Mouse (Mus musculus) forebrain, embryonic 13.5 days (tissue): ENCODE results near the gene Slc22a21. TPM values are rescaled to one million over a fixed set of nuclear protein-coding genes. Genes with fewer than 3 reads are reported as not detected.
"Not testable (repeated sequence)": the region's sequence is repeated elsewhere in the genome, so short reads cannot be mapped to it uniquely, and the experiment has no call there.

Source experiments
- ATAC-seq: fragments of 200-750 bp; cut with Nextera tagmentation; 2 replicates; pipeline ENCODE4 v1.8.0; 2017
- H3K27ac ChIP-seq: fragments of 300-500 bp; sonication (generic); 2 replicates; pipeline ENCODE4 v1.5.1; 2015; ENCODE audit warnings: inconsistent platforms, mild to moderate bottlenecking, moderate library complexity
- H3K27me3 ChIP-seq: fragments of 300-500 bp; sonication (generic); 2 replicates; pipeline ENCODE4 v1.6.1; 2015; ENCODE audit warnings: mild to moderate bottlenecking, inconsistent platforms
- H3K36me3 ChIP-seq: fragments of 300-500 bp; sonication (generic); 2 replicates; pipeline ENCODE4 v1.6.1; 2015; ENCODE audit warnings: mild to moderate bottlenecking, inconsistent platforms; ENCODE audit not compliant: poor library complexity, severe bottlenecking
- H3K4me1 ChIP-seq: fragments of 300-500 bp; sonication (generic); 2 replicates; pipeline ENCODE4 v1.6.1; 2015; ENCODE audit warnings: inconsistent platforms
- H3K4me2 ChIP-seq: fragments of 300-500 bp; sonication (generic); 2 replicates; pipeline ENCODE4 v1.6.1; 2015; ENCODE audit warnings: inconsistent platforms, mild to moderate bottlenecking, moderate library complexity
- H3K4me3 ChIP-seq: fragments of 300-500 bp; sonication (generic); 2 replicates; pipeline ENCODE4 v1.5.1; 2015; ENCODE audit warnings: mild to moderate bottlenecking, inconsistent platforms
- H3K9ac ChIP-seq: fragments of 300-500 bp; sonication (generic); 2 replicates; pipeline ENCODE4 v1.6.1; 2015; ENCODE audit warnings: mild to moderate bottlenecking, inconsistent platforms
- H3K9me3 ChIP-seq: fragments of 300-500 bp; sonication (generic); replicated peaks from 2 replicates; pipeline ENCODE4 v1.6.1; 2016; ENCODE audit warnings: inconsistent platforms
- WGBS: fragments of 180-500 bp; shearing (Covaris S2); methylation state at CpG from one replicate; pipeline ENCODE4 v1.1.7; 2015; 5-methylcytosine and 5-hydroxymethylcytosine counted together
- polyA plus RNA-seq: library from polyadenylated mRNA; unstranded; fragments of >200 nt; fragmentation: Nextera tagmentation; extraction: Ambion mirVana; gene quantifications from 2 replicates; pipeline ENCODE4 v1.2.1, GENCODE M21; 2015

Gene Slc22a21
- polyA plus RNA-seq, 1 experiment from 2014 or later = 0.80 TPM

DNA sequence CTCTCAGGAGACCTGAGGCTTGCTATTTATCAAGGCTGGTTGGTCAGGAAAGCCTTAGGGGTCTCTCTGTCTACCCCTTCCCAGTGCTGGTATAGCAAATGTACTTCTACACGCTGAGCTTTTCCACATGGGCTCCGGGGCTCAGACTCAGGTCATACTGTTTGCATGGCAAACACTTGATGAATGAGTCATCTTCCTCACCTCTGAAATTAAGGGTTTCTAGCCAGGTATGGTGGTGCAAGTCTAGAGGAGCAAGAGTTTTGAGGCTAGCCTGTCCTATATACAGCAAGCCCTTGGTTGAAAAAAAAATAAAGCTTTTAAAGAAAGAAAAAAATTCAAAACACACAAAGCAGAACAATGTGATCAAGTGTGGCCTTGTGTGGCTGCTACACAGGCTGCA is 31.1 kb upstream of the Slc22a21 start:
- Histone ChIP-seq H3K27ac (no peak overlapping the region), H3K4me1 (no peaks in the 10 kb centered on the region), H3K9ac (no peak overlapping the region), H3K36me3 (no peaks in the 10 kb centered on the region), H3K9me3 (no peaks in the 10 kb centered on the region), H3K4me3 (no peak overlapping the region), H3K4me2 (no peak overlapping the region), H3K27me3 (no peaks in the 10 kb centered on the region)
- 94% methylated on average over 2 of the region's 2 CpGs for WGBS
- no peak for ATAC-seq

DNA sequence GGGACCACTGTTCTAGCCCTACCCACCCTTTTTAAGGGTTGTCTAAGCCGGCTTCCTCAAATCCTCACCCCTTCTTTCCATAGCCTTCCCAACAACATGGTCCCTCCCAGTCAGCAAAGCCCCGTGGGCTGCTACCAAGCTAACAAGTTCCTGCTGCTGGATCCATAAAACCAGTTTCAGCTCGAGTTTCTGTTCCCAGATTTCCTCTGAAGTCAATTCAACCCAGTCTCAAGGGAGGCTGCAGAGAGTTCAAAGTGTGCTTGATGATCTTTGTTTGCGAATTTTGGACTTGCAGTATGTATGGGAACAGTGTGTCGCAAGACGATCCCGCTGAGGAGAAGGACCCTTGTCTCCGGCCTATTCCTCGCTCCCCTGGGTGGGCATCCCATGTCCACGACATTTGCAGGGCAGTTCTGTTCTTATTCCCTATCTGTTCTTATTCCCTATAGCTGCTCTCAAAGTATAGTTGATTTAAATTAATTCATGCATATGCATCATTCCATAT is 28.3 kb upstream of the Slc22a21 start:
- ATAC-seq = no peak
- WGBS = 87% methylated on average over 10 of the region's 10 CpGs
- Histone ChIP-seq H3K4me1 (no peaks in the 10 kb centered on the region), H3K9ac (no peak overlapping the region), H3K27ac (no peak overlapping the region), H3K4me3 (no peak overlapping the region), H3K4me2 (no peak overlapping the region), H3K27me3 (no peaks in the 10 kb centered on the region), H3K9me3 (no peaks in the 10 kb centered on the region), H3K36me3 (no peaks in the 10 kb centered on the region)

DNA sequence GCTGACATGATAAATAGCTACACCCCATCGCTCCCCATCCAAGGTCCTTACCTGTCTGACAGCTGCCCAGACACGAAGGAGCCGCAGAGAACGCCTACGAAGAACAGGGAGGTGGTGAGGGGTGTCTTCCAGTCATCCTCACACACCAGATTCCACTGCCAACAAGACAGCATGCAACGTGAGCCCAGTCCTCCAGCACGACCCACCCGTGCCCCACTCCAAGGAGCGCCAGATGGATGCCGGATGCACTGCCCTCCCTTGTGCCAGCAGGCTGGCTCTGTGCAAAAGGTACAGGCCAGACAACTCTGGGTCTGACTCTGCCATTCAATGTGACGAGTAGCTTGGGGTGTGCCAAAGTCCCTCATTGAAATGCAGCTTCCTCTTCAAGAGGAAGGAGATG is 27.6 kb upstream of the Slc22a21 start:
- Histone ChIP-seq H3K9ac (no peak overlapping the region), H3K4me3 (no peak overlapping the region), H3K9me3 (no peaks in the 10 kb centered on the region), H3K27me3 (no peaks in the 10 kb centered on the region), H3K27ac (no peak overlapping the region), H3K36me3 (no peaks in the 10 kb centered on the region), H3K4me2 (no peak overlapping the region), H3K4me1 (no peaks in the 10 kb centered on the region)
- ATAC-seq = no peak
- 93% methylated on average over 11 of the region's 11 CpGs for WGBS

DNA sequence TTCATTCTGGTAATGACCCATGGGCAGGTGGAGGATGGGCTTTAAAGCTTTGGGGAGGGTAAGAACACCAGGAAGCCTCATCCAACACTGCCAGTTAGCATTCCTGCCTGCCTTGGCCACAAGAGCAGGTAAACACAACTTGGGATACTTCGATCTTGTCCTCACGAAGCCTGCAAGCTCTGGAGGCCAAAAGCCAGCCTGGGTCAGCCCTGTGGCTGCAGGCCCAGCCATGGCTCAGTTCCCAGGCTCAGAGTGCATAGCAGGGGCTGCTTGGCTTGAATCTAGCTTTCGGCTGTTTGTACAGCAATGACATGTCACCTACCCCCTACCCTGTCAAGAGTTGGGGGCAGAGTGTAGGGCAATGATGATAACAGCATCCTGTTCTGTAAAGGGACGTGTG is 26.8 kb upstream of the Slc22a21 start:
- Histone ChIP-seq H3K4me3 (no peak overlapping the region), H3K9me3 (no peaks in the 10 kb centered on the region), H3K4me1 (peaks cover 3% of the 10 kb centered on the region; the same call in 1 of the 2 replicates), H3K4me2 (no peak overlapping the region), H3K36me3 (no peaks in the 10 kb centered on the region), H3K9ac (no peak overlapping the region), H3K27ac (no peak overlapping the region), H3K27me3 (no peaks in the 10 kb centered on the region)
- 85% methylated on average over 4 of the region's 4 CpGs for WGBS
- ATAC-seq = no peak

DNA sequence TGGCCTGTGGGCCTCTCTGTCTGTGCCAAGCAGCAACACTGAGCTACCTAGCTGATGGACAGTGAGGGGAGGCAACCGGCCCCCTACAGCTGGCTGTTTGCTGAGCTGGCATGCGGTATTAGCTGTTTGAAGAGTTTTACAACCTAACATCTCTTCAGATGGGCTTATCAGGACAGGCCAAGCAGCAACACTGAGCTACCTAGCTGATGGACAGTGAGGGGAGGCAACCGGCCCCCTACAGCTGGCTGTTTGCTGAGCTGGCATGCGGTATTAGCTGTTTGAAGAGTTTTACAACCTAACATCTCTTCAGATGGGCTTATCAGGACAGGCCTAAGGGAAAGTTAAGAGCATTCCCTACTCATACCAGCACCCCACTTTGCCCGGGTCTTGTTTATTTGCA is 26.2 kb upstream of the Slc22a21 start:
- not testable (repeated sequence) for H3K4me1 ChIP-seq, H3K27me3 ChIP-seq, H3K4me3 ChIP-seq, H3K36me3 ChIP-seq, H3K9ac ChIP-seq, H3K9me3 ChIP-seq, H3K27ac ChIP-seq, ATAC-seq, H3K4me2 ChIP-seq
- 88% methylated on average over 5 of the region's 5 CpGs for WGBS

DNA sequence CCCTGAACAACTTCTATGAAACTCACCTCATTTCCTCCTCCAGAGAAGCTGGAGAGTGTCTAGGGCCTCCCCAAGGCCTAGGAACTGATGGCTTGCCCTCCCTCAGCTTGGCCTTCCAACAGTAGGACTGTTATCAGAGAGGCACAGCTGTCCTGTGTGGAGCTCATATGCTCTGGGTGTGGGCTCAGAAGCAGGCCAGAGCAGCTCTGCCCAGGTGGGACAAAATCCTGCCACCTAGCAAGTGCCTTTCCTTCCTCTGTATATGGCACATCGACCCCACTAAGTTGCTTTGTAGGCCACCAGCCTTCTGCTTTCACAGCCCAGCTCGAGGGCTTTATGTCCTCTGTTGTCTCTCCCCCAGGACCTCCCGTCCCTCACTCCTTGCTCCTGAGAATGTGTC is 24.6 kb upstream of the Slc22a21 start:
- WGBS = 83% methylated on average over 3 of the region's 3 CpGs
- H3K9ac ChIP-seq = no peak overlapping the region
- no peak for ATAC-seq

DNA sequence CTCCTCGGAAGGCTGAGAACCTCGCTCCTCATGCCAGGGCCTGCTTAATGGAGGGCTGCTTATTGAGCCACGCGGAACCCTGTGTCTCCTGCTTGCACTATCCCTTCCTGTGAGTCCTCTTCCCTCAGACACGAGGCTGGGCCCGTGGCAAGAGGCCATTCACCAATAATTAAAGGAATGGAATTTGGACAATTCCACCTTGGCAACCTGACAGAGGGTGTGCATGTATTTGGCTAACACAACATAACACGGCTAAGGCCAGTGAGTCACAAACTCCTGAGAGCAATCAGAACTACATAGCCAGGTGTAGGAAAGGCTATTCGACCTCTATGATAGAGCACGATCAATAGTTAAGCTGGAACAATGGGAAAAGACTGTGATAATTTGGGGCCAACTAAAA is 24.1 kb upstream of the Slc22a21 start:
- Histone ChIP-seq H3K27me3 (no peaks in the 10 kb centered on the region), H3K9ac (no peak overlapping the region), H3K4me3 (no peak overlapping the region), H3K27ac (no peak overlapping the region), H3K9me3 (no peaks in the 10 kb centered on the region), H3K4me2 (no peak overlapping the region), H3K4me1 (peaks cover 3% of the 10 kb centered on the region; the same call in 1 of the 2 replicates), H3K36me3 (no peaks in the 10 kb centered on the region)
- ATAC-seq = no peak
- 82% methylated on average over 9 of the region's 9 CpGs for WGBS

More for the DNA sequence above, 24.6 kb upstream of the Slc22a21 start:
- Histone ChIP-seq H3K27me3 (no peaks in the 10 kb centered on the region), H3K4me1 (peaks cover 3% of the 10 kb centered on the region; the same call in 1 of the 2 replicates), H3K4me3 (no peak overlapping the region), H3K4me2 (no peak overlapping the region), H3K9me3 (no peaks in the 10 kb centered on the region), H3K27ac (no peak overlapping the region), H3K36me3 (no peaks in the 10 kb centered on the region)

DNA sequence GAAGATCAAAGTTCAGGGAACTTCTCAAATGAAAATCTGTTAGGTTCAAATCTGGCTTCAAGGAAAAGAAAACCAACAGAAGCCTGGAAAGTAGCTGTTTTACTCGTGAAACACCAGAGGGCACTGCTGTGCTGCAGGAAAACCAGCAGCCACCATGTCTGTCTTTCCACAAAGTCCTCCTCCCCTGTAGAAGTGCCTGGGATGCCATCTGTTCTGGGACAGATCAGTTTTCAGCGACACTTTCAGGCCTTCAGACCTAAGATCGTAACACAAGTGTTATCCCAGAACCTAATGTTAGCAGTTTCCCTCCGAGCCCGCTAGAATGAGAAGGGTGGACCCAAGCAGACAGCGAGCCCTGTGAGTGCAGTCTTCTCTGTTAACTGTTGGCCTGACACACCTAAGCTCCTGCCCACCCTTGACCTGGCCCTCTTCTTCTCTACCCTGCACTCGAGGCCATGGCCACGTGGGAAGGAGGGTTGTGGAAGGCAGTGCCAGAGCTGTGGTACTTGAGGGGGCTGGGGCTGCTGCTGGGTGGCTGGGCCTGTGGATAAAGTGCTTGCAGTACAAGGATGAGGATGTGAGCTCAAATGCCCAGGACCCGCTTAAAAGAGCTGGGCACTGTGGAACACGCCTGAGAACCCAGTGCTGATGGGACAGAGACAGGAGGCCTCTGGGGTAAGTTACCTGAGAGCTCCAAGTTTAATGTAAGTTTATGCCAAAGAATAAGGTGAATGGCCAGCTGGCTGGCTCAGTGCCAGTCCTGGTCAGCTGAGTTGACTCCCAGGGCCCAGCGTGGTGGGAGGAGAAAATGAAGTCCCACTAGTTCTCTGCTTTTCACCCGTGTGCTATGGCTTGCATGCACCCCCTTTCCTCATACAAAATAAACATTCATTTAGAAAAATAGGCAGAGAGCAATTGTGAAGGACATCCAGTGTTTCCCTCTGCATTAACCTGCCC is 22.9 kb upstream of the Slc22a21 start:
- H3K4me2 ChIP-seq, H3K27me3 ChIP-seq, H3K9ac ChIP-seq, H3K27ac ChIP-seq, H3K36me3 ChIP-seq, H3K4me3 ChIP-seq, H3K9me3 ChIP-seq, H3K4me1 ChIP-seq: not testable (repeated sequence)
- peak; percentile 75 for ATAC-seq
- WGBS = 51% methylated on average over 12 of the region's 12 CpGs

DNA sequence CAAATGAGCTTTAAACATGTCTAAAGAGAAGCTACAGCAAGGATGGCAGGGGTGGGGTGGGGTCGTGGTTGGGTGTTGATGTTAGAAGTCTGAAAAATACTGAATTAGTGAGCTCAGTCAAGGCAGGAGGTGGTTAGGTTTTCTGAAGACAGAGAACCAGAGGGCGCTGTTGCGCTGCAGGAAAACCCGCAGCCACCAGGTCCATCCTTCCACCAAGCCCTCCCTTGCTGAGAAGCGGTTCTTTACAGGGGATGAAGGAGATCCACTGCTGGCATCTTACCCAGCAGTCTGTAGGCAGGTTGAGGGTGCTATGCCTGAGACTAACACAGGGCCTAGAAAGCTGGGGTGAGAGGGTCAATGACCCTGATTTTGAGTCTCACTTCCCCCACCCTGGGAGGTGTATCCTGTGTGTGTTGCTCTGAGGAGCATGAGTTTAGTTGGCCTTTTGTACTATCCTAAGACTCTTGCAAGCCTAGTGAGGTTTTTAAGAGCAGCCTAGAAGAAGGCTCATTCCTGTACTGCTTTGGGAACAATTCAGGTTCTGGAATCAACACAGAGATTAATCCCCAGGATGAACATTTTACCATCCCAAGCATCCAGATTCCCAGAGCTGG is 22.1 kb upstream of the Slc22a21 start:
- no peak for ATAC-seq
- no peaks in the 10 kb centered on the region for H3K27me3 ChIP-seq
- no peak overlapping the region for H3K4me2 ChIP-seq
- no peak overlapping the region for H3K27ac ChIP-seq
- H3K9ac ChIP-seq = no peak overlapping the region
- no peaks in the 10 kb centered on the region for H3K9me3 ChIP-seq
- no peak overlapping the region for H3K4me3 ChIP-seq
- H3K4me1 ChIP-seq = peaks cover 3% of the 10 kb centered on the region; the same call in 1 of the 2 replicates
- 6% methylated on average over 5 of the region's 5 CpGs for WGBS
- H3K36me3 ChIP-seq = no peaks in the 10 kb centered on the region

DNA sequence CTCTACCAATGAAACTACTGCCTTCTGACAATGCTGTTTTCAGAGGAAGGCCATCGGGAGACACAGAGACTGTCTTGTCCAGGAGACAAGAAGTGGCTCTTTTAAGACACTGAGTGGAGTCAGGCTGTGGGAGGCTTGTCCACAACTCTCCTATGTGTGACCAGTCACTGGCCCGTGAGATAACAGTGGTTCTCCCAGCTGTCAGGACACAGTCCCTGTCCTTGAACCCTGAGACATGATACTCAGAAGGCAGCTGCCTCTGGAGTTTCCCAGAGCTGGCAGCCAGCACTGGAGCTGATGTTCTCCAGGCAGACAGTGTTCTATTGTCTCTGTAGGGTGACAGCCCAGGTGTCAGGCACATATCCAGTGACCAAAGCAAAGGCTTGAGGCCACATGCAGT is 17.5 kb upstream of the Slc22a21 start:
- Histone ChIP-seq H3K9ac (no peak overlapping the region), H3K4me1 (peaks cover 3% of the 10 kb centered on the region; the same call in 1 of the 2 replicates), H3K4me2 (no peak overlapping the region), H3K27me3 (no peaks in the 10 kb centered on the region), H3K36me3 (no peaks in the 10 kb centered on the region), H3K27ac (no peak overlapping the region), H3K4me3 (no peak overlapping the region), H3K9me3 (no peaks in the 10 kb centered on the region)
- 76% methylated on average over 2 of the region's 2 CpGs for WGBS
- ATAC-seq = no peak

DNA sequence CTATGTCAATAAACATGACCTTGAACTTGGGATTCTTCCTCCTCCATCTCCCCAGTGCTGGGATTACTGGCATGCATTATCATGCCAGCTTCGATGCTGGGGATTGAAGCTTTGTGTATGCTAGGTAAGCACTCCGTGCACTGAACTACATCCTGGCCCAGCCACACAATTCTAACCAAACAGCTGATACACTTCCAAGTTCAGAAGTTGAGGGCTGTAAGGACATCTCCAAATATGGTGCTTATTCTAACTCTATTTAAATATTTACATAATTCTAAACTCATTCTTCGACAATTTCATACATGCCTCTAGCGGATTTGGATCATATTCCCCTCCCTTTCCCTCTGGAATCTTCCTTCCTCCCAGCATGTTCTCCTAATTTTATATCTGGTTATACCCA is 12.1 kb upstream of the Slc22a21 start:
- no peak overlapping the region for H3K9ac ChIP-seq
- H3K4me3 ChIP-seq = no peak overlapping the region
- no peak overlapping the region for H3K27ac ChIP-seq
- no peaks in the 10 kb centered on the region for H3K27me3 ChIP-seq
- H3K36me3 ChIP-seq = no peaks in the 10 kb centered on the region
- no peak for ATAC-seq
- H3K9me3 ChIP-seq = no peaks in the 10 kb centered on the region
- H3K4me1 ChIP-seq = no peaks in the 10 kb centered on the region
- no peak overlapping the region for H3K4me2 ChIP-seq
- 94% methylated on average over 4 of the region's 4 CpGs for WGBS

DNA sequence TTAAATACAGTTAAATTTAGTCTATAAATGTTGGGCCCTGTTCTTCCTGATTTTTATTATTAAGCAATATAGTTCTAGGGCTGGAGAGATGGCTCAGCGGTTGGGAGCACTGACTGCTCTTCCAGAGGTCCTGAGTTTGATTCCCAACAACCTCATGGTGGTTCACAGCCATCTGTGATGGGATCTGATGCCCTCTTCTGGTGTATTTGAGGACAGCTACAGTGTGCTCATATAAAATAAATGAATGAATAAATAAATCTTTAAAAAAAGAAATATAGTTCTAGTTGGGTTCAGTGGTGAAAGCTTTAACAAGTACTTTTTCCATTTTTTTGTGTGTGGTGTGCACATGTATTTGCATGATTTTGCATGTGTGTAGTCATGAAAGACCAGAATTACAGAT is 9.1 kb upstream of the Slc22a21 start:
- H3K4me2 ChIP-seq = no peak overlapping the region
- 50% methylated on average over 1 of the region's 1 CpGs for WGBS
- no peak overlapping the region for H3K4me3 ChIP-seq
- no peaks in the 10 kb centered on the region for H3K9me3 ChIP-seq
- H3K27ac ChIP-seq = no peak overlapping the region
- H3K36me3 ChIP-seq = no peaks in the 10 kb centered on the region
- H3K4me1 ChIP-seq = no peaks in the 10 kb centered on the region
- ATAC-seq = no peak
- no peak overlapping the region for H3K9ac ChIP-seq
- no peaks in the 10 kb centered on the region for H3K27me3 ChIP-seq
